Mouse (Mus musculus): ENCODE results near the gene Gm5724.

Gm5724 gene

GRCm38 (mm10) chr6:141773710-141774109 lies at the start of gene Gm5724:
Gene Gm5724 (minus strand): TSS chr6:141773810.
- no peaks in the 10 kb centered on the region for H3K27me3 ChIP-seq (ENCODE audit: control insufficient read depth, insufficient read depth, low read length, poor library complexity, severe bottlenecking)
- no peaks in the 10 kb centered on the region for H3K36me3 ChIP-seq (ENCODE audit: control insufficient read depth, insufficient read depth, low read length, poor library complexity, severe bottlenecking)
- no peak for DNase-seq (ENCODE audit: low read depth, low spot score)

- H3K36me3 ChIP-seq (ENCODE audit: control insufficient read depth, insufficient read depth, low read length, poor library complexity, severe bottlenecking): no peaks in the 10 kb centered on the region
- DNase-seq (ENCODE audit: low read depth, low spot score): no peak
- no peaks in the 10 kb centered on the region for H3K27me3 ChIP-seq (ENCODE audit: control insufficient read depth, insufficient read depth, low read length, poor library complexity, severe bottlenecking)
Observed at GRCm38 (mm10) chr6:141797837-141798236, 24.2 kb upstream of the Gm5724 start.

- Histone ChIP-seq H3K36me3 (ENCODE audit: control insufficient read depth, insufficient read depth, low read length, poor library complexity, severe bottlenecking) (no peaks in the 10 kb centered on the region), H3K27me3 (ENCODE audit: control insufficient read depth, insufficient read depth, low read length, poor library complexity, severe bottlenecking) (no peaks in the 10 kb centered on the region)
- no peak for DNase-seq (ENCODE audit: low read depth, low spot score)
Observed at GRCm38 (mm10) chr6:141774476-141774875, 866 bp upstream of the Gm5724 start.

GRCm38 (mm10) chr6:141691246-141691645 lies 82.4 kb downstream of the Gm5724 start:
- no peaks in the 10 kb centered on the region for H3K27me3 ChIP-seq (ENCODE audit: control insufficient read depth, insufficient read depth, low read length, poor library complexity, severe bottlenecking)
- DNase-seq (ENCODE audit: low read depth, low spot score): no peak
- no peaks in the 10 kb centered on the region for H3K36me3 ChIP-seq (ENCODE audit: control insufficient read depth, insufficient read depth, low read length, poor library complexity, severe bottlenecking)

GRCm38 (mm10) chr6:141687008-141687407 lies 86.6 kb downstream of the Gm5724 start:
- DNase-seq (ENCODE audit: low read depth, low spot score): no peak
- Histone ChIP-seq H3K36me3 (ENCODE audit: control insufficient read depth, insufficient read depth, low read length, poor library complexity, severe bottlenecking) (no peaks in the 10 kb centered on the region), H3K27me3 (ENCODE audit: control insufficient read depth, insufficient read depth, low read length, poor library complexity, severe bottlenecking) (no peaks in the 10 kb centered on the region)

All from splenic B cell, adult 2 months (primary cell).